Mouse (Mus musculus): ENCODE measurements around the gene Lzts2.

The Lzts2 gene

DNA sequence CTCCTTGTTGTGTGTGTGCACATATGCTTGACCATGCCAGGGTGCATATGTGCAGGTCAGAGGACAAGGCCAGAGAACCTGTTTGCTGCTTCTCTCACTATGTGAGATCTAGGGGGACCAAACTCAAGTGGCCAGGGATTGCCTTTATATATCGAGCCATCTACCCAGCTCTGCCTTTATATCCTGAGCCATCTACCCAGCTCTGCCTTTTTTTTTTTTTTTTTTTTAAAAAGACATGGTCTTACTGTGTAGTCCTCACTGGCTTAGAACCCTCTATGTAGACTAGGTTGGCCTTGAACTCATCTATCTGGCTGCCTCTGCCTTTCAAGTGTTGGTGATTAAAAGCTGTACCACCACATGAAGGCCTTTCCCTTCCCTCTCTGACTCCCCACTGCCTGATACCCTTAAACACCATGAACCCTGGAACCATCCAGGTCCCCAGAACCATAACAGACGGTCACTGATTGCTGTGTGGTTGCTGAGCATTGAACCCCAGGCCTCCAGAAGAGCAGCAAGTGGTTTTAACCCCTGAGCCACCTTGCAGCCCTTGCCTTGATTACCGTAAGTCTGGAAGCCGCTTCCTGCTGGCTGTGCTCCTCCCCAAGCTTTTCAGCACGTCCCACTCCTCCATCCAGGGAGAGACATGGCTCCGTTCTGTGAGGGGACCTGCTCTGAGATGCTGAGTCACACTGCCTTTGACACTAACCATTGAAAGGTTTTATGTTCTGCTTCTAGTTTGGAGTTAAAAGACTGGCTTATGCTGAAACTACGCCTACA is 10.3 kb upstream of the Lzts2 start:
- DNase-seq (ENCODE audit: low spot score in 2 of 2): no peak

DNA sequence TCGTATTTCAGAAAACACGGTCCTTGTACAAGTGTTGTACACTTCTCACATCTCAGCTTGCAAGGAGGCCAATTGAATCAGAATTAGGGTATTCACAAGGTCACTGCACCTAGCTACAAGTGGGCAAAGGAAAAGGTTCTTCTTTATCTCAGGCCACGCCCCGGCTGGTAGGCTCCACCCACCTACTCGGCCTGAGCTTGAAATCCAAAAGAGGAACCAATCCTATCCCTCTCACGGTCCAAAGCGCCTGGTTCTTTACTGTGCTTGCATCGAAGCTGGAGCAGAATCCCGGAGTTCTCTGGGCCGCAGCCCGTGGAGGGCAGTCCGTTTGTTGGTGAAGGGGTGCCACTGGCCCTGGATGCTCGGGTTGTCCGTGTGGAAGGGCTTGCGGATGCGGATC is 8.8 kb upstream of the Lzts2 start, which contains the start of gene Twnk:
TSS of gene Twnk (plus strand) at position 220 of the 400 bp plus-strand sequence.
- DNase-seq (ENCODE audit: low spot score in 2 of 2): peak in 1 of 2 experiments; percentile 50

DNA sequence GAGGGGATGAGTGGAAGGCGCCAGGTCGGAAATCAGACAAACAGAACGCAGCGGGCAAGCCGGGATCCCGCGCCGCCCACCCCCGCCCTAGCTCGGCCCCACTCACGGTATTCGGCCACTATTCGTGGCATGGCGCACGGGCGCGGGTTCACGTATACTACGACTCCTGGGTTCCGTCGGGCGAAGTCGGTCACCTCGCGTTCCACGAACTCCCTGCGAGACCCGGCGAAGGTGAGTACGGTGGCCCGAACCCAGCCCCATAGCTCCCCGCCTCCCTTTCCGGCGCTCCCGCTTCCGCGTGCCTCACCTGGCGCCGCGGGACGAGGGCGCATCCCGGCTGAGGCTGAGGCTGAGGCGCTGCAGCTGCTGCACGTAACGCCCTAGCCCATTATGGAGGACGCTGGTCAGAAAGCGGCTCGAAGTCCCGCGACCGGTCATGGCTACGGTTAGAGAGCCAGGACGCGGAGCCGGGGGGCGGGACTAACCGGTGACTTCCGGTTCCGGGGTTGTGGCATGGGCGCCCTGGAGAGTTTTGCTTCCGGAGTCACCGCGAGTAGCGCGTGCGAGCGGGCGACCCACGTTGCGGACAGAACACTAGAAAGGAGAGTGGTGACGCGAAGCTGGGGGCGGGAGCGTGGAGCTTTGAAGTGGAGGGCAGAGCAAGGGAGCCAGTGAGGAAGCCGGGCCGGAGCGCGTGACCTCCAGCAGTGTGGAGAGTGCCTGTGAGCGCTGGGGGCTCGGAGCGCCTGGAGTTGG is 8.1 kb upstream of the Lzts2 start, which contains the start of gene Mrpl43:
TSS of gene Mrpl43 (minus strand) at position 486 of the 756 bp plus-strand sequence.
- DNase-seq (ENCODE audit: low spot score in 2 of 2): peak; percentile 93 to 95

DNA sequence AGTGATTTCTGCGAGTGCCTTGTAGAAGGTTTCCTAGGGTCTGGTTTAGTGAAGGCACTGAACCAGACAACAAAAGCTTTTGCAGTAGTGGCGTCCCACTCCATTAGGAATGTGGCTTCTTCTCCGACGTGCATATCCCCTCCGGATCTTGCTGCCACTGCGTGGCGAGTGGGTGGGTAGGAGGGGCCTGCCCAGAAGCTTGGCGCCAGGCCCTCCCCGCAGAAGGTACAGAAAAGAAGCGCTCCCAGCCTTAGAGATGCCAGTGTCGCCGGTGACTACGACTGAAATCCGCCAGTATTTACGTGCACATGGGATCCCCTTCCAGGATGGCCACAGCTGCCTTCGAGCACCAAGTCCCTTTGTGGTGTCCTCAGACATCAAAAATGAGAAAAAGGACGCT is 7.2 kb upstream of the Lzts2 start:
- no peak for DNase-seq (ENCODE audit: low spot score in 2 of 2)

DNA sequence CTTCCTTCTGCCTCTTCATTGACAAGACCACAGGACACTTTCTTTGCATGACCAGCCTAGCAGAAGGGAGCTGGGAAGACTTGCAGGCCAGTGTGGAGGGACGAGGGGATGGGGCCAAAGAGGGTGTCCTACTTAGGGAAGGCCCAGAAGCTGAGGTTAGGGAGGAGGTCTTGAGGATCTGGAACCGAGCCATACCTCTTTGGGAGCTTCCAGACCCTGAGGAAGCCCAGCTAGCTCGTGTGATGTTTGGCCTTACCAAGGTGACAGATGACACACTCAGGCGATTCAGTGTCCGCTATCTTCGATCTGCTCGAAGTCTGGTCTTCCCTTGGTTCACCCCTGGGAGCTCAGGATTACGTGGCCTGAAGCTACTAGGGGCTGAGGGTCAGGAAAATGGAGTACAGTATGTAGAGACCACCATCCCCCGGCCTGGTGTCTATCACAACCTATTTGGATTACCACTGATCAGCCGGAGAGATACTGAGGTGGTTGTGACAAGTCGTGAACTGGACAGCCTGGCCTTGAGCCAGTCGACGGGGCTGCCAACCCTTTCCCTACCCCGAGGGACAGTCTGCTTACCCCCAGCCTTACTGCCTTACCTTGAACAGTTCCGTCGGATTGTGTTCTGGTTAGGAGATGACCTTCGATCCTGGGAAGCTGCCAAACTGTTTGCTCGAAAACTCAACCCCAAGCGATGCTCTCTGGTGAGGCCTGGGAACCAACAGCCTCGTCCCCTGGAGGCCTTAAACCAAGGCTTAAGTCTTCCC is 6.6 kb upstream of the Lzts2 start:
- no peak for DNase-seq (ENCODE audit: low spot score in 2 of 2)

DNA sequence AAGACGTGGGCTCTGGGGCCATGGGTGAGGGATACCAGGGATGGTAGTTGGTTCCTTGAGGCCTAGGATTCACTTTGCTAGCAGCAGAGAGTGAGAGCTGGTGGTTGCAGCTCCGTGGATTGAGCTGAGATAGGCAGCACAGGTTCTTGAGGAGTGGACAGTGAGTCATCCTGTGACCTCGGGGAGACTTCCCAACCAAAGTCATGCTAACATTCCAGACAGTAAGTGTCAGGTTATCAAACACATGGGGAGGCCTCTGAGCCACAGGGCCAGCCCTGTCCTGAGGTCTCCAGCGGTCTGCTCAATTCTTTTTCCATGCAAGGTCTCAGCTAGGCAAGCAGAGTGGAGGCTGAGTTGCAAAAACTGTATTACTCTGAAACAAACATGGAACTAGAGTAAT is 3.6 kb upstream of the Lzts2 start:
- DNase-seq (ENCODE audit: low spot score in 2 of 2): no peak

DNA sequence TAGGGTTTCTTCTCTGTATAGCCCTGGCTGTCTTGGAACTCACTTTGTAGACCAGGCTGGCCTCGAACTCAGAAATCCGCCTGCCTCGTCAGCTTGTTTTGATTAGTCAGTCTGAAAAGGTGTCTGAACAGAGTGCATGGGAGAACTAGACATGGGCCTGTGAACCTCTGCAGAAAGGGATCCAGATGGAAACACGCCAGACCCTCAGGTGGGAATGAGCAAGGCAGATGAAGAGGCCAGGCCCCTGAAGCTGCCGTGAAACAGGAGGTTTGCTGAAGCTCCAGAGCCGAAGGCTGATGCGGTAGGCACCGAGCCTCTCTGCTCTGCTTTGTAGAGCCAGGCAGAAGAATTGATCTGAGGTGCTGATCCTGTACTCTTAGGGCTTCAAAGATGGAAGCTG is 2.0 kb upstream of the Lzts2 start:
- DNase-seq (ENCODE audit: low spot score in 2 of 2): no peak

DNA sequence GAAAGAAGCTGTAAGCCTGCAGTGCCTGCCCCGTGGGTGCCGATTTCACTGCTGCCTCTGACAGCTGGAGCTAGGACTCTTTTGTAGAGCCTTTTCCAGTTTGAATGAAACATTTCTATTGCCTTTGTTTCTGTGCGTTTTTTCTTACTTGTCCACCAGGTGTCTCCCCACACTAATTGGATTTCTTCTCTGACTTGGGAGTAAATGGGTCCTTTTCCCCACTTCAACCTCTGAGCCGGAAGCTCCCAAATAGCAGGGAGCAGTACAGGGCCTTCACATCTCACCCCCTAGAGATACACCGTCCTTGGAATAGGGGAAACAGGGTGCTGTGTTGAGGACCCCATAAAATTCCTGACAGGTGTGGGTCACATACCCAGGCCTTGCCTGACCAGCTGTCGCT is 1.6 kb upstream of the Lzts2 start:
- peak in 1 of 2 experiments; percentile 22 for DNase-seq (ENCODE audit: low spot score in 2 of 2)

DNA sequence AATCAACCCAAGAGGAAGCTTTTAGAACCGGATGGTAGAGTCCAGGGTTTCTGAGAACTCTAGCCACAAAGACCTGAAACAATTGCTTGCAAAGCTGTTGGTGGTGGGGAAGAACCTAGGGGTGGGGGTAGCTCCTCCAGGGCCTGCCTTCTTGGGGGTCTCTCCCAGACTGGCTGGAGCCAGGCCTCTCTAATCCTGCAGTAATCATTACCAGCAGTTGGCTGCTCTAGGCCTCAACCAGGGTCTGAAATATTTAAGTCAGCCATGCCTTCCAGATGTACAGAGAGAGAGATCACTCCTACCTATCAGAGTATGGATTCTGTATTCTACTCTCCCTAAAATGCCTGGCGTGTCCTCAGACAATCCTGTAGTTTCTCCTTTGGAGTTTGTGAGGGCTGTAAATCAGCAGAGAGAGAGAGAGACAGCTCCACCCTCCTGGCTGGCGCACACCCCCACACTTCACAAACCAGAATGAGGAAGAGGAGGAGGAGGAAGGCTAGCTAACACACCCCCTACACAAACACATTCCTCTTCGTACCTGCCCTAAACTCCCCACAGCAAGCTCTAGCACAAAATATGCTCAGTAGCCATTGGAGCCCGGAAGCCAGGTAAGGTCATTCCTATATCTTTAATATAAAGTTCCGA is 511 bp upstream of the Lzts2 start:
- DNase-seq (ENCODE audit: low spot score in 2 of 2): no peak

DNA sequence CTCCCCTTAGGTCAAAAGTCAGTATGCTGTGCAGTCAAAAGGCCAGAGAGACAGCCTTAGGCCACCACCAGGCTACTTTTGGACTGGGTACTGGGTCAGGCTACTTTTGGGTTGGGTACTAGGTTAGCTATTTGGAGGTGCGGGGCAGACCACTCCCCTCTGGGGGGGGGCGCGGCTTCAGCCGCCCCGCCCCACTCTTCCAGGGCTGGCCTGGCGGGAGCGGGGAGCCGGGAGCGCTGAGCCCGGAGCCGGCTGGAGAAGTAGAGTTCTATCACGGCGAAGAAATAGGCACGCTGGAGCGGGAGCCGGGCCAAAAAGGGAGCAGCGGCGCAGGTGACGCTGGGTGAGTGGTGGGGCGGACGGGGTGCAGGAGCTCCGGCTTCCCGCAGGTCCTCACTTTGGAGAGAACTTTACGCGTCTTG is 778 bp downstream of the Lzts2 start:
- DNase-seq (ENCODE audit: low spot score in 2 of 2): peak; percentile 65 to 68

DNA sequence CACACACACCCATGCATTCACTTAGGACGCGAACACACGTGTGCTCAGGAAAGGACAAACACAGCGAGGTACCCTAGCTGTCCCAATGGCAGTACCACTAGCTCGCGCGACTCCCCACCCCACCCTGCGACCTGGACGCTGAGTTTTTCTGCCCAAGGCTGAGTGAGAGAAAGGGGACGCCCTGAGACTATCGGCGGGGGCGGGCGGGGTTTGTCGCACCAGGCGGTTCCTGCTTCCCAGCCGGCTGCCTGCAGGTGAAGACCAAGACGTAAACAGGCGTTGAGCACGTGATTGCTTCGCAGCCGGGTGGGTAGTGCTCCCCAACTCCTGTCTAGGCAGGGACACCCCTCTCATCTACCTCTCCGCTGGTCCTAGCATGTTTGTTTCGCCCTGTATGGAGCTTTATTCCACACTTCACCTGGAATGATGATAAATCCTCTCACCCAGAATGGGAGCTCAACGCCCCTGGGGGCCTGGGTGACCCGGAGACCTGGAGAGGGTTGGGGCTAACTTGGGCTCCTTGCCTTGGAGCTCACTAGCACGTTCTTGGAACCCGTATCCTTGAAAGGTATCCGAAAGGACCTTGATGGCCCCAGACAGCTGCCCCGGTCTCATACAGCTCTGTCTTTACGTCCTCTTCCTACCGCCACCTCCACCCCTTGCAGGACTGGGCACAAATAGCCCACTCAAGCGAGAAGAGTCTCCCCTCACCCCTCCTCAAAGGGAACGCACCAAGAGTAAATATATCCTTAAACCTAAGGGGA is 1.5 kb downstream of the Lzts2 start:
- DNase-seq (ENCODE audit: low spot score in 2 of 2): peak; percentile 65 to 67

DNA sequence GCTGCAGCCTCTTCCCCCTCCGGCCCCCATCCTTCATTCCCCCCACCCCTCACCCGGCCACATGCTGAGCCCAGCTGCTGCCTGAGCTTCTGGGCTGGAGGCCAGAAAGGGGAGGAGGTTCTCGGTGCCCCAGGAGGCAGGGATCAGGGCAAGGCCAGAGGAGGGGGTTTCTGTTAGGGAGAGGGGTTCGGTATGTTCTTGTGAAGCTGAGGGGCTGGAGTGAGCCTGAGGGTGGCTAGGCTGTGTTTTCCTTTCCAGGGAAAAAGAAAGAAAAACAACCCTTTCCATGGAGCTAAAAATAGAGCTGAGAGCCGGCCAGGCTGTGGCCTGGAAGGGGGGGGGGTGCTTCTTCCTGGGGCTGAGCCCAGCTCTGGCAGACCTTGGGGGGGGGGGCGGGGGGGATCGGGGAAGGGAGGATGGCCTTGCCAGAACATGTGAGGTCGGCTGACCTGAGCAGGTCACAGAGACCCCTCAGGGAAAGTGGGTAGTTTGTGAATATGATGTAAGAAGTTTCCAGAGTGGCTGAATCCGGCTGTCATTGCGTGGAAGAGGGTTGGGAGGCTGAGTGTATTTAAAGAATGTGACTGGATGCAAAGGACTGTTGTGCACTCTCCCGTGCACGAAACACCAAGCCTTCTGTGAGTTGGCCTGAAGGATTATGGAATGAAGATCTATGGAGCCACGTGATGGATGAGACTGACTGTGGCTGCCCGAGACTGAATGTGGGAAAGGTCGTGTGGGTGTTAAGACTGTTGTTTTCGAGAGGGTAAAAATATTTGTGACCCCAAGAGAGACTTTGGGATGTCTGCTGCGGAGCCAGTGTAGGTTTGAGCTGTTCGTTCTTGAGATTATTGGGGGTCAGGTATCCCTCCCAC is 2.4 kb downstream of the Lzts2 start:
- DNase-seq (ENCODE audit: low spot score in 2 of 2): peak; percentile 87

DNA sequence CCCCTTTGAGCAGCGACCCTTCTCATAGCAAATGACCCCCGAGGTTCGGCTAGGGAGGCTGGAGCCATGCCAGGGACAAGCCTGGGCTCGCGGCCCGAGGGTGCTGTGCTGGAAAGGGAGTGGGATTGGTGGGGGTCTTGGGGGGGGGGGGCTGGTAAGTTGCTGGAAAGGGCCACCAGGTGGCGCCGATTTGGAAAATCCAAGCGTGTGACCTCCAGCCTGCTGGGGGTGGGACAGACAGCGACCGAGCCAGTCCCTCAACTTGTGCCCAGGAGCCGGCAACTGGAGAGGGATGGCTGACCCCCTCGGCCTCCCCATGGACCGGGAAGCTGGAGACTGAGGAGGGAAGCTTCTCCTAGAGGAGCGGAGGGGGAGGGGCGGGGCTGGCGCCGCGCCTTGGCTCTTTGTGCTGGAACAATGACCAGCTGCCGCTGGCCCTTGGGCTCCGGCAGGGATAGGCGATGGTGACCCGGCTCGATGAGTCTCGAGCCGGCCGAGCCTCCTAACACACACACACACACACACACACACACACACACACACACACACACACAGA is 3.1 kb downstream of the Lzts2 start:
- DNase-seq (ENCODE audit: low spot score in 2 of 2): peak; percentile 91

DNA sequence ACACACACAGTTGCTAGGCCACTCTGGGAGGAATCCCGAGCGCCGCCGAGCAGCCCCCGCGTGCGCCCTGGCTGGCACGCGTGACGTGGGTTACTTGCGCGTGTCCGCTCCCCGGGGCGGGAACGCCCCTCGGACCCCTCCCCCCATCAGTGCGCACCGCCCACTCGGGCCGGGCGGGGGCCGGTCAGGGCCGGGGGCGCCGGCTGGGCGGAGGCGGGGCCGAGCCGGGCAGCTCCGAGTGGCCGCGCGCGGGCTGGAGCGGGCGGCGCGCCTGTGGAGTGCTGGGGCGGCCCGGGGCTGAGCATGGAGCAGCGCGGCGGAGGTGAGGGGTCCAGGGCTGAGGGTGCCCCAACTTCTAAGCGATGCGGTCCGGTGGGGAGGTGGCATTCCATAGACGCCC is 3.7 kb downstream of the Lzts2 start:
- DNase-seq (ENCODE audit: low spot score in 2 of 2): peak; percentile 91

DNA sequence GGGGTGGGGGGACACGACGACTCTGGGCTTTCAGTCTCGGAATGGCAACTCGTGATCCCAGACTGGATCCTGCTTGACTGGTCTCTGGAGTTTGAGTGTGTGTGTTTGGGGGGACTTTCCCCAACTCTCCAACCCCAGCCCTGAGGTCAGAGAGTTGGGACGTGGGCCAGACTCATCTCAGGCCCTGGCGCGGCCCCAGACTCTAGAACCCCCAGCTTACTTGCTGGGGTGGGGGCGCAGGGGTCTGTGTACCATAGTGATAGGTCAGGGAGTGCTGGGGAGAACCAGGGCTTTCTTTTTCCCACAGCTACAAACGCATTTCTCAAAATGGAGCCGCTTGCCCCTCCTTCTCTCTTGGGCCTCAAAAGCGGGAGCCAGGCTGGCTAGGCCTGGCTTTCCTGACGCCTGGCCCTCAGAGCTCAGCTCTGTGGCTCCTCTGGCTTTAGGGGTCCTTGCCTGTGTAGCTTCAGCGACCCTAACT is 4.2 kb downstream of the Lzts2 start:
- DNase-seq (ENCODE audit: low spot score in 2 of 2): peak; percentile 56 to 59

DNA sequence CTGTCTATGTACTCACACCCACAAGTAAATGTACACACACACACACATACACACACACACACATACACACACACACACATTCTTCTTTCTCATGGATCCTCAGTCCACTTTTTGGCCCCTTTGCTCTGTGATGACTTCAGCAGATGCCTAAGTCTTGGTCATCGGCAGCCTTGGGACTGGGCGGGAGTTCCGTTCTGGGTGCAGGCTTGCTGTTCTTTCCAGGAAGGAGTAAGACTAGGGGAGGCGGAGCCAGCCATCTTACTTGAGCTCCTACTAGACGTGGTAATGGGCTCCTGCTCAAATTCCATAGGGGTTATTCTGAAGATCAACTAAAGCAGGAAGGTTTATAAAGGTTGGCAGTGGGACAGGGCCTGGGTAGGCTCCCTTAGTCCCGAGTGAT is 6.1 kb downstream of the Lzts2 start:
- DNase-seq (ENCODE audit: low spot score in 2 of 2): peak; percentile 87 to 88

DNA sequence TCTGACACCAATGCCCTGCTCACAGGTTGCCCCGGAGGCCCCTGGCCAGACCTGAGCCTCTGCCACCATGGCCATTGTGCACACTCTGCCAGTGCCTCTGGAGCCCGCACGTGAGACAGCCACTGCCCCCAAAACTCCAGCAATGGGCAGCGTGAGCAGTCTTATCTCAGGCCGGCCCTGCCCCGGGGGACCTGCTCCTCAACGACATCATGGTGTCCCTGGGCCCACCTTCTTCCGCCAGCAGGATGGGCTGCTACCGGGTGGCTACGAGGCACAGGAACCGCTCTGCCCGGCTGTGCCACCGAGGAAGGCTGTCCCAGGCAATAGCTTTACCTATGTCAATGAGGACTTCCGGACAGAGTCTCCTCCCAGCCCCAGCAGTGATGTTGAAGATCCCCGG is 7.1 kb downstream of the Lzts2 start:
- DNase-seq (ENCODE audit: low spot score in 2 of 2): peak in 1 of 2 experiments; percentile 19

DNA sequence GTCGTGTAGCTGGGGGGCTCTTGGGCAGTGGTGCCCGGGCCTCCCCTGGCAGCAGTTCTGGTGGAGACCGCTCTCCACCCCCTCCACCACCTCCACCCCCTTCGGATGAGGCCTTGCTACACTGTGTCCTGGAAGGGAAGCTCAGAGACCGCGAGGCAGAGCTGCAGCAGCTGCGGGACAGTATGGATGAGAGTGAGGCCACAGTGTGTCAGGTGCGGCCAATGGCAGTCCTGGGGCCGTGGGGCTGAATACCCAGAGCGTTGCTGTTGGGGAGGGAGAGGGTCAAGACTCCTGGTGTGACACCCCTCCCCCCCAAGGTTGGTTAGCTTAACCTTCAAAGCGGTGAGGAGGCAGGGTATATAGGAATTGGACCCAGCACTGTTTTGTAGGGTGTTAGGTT is 9.8 kb downstream of the Lzts2 start:
- peak in 1 of 2 experiments; percentile 12 for DNase-seq (ENCODE audit: low spot score in 2 of 2)

DNA sequence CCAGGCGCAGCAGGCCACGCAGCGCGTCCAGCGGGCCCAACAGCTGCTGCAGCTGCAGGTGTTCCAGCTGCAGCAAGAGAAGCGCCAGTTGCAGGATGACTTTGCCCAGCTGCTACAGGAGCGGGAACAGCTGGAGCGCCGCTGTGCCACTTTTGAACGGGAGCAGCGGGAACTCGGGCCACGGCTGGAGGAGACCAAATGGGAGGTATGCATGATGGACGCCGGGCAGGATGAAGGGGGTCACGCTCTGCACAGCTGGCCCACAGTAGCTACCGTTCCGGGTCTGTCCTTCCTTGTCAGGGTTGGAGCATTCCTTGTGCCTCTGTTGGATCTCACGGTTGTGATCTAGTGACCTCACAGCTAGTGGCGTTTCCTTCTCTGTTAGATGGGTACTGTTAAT is 10.6 kb downstream of the Lzts2 start:
- no peak for DNase-seq (ENCODE audit: low spot score in 2 of 2)
